Mouse (Mus musculus) erythroblast, adult 5-6 weeks (primary cell): Measurements from ENCODE around the gene Hist2h4. TPM values are rescaled to one million over a fixed set of nuclear protein-coding genes. Genes with fewer than 3 reads are reported as not detected.

Experiments used
- ATAC-seq: replicated peaks from 2 replicates; pipeline ENCODE4 v1.8.0; 2016; ENCODE audit warnings: moderate number of reproducible peaks, mild to moderate bottlenecking, moderate TSS enrichment, inconsistent platforms; ENCODE audit not compliant: poor library complexity, low FRiP score, severe bottlenecking
- total RNA-seq, 2 experiments: library from RNA; stranded (forward) in 1 of 2; stranded (reverse) in 1 of 2; fragments of 150-400 nt in 1 of 2; fragments of 200-764, 138-1000 nt in 1 of 2; gene quantifications; 2 replicates each; pipeline versions ENCODE4 v1.2.3 to v1.2.4; 2015 to 2017; ENCODE audit warnings: low replicate concordance in 2 of 2

Gene Hist2h4
- total RNA-seq, 2 experiments from 2014 or later: 67.0 to 114 TPM

DNA sequence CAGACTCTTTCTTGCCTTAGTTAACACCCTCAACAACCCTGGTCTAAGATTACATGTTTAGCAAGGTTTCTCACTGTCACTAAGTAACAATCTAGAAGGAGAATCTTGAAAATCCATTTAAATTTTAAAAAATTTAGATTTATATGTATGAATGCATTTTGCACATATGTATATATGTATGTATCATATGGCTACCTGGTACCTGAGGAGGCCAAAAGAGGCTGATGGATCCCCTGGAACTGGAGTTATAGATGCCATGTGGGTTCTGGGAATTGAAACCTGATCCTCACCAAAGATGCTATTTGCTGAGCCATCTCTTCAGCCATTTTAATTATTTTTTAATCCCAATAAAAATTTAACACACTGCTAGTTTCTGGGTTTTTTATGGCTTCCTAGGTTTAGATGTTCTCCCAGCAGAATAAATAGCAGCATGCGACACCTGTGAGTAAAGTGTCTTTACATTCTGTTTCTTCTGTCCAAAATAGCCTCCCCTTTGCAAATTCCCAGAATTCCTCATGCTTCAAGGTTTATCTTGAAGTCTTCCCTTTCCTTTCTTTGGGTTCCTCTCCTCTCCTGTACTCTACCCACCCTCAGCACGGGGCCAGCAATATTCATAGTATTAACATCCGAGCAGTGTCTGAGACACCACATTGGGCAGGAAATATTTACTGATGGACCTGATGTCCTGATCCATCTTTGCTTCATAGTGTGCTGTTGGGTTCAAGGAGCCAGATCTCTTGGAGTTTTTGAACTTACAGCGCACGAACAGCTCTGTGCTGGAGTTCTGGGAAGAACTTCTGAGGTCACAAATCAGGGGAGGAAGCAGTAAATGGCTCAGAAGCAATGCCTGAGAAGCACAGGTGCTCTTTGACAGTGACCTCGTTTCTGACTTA lies 14.7 kb downstream of the Hist2h4 start:
- no peak for ATAC-seq

DNA sequence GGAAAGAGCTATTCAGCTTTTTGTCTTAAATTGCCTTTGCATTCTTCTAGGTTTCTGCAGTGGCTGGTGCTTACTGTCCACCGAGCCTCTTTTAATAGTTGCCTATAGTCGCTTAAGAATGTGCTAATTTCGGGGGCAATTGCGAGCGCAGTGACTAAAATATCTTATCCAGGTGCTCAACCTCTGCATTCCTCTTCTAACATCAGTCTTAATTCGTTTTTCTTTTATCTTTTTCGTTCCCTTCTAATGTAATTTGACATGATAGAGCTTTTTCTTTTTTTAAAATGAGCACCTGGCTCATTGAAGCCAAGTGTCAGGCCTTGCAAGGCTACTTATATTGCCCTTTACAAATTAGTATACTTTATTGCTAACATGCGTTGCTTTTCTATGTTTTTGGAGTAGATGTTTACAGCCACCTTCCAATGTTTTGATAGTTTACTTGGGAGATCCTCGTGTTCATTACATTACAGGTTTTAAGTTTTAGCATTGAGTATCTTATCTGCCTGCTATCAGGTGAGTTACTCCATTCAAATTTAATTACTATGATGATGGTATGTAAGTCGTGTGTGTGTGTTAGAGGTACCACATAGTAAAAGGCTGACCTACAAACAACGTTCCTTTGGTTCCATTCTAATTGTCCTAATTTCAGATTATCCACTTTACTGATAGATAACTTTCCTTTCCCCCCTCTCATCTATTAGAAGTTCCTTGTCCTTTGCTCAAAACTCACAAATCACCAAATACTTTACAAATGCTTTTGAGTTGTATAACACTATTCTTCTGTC lies 15.6 kb downstream of the Hist2h4 start:
- ATAC-seq: no peak

DNA sequence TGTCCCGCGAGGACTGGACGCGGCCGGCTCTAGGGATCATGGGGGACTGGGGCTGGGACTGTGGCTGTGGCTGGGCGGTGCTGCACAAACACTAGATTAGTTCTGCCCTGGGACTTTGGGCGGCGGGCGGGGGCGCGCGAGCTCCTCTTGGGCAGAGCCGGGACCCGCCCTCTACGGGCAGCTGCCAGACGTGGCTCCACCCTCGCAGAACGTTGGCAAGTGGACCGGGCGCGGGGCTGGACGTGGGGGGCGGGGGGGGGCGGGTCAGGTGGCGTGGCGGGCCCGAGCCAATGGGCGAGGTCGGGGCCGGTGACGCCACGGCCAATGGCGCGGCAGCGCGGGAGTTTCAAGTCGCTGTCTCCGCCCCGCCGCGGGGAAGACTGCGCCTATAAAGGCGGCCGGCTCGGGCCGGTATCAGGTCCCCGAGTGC lies 16.7 kb downstream of the Hist2h4 start, which contains the start of gene Hist2h3c1:
Gene Hist2h3c1 (plus strand): TSS at position 259 of the 430 bp plus-strand sequence.
- peak; percentile 70 for ATAC-seq

DNA sequence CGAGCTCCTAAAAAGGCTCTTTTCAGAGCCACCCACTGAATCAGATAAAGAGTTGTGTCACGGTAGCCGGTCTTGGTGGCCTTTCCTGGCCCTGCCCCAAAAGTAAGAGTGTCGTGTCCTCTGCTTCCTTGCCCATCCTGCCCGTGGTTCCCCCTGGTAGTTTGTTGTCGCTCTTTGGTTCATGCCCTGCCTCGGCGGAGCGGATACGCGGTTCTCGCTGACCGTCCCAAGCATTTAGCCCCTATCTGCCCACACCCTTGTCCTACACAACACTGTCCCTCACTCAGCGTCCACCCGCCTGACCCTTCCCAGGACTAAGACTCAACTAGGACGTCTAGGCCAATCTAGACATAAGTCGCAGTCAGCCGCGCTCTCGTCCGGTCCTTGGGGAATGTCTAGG lies 17.1 kb downstream of the Hist2h4 start:
- peak; percentile 59 for ATAC-seq

DNA sequence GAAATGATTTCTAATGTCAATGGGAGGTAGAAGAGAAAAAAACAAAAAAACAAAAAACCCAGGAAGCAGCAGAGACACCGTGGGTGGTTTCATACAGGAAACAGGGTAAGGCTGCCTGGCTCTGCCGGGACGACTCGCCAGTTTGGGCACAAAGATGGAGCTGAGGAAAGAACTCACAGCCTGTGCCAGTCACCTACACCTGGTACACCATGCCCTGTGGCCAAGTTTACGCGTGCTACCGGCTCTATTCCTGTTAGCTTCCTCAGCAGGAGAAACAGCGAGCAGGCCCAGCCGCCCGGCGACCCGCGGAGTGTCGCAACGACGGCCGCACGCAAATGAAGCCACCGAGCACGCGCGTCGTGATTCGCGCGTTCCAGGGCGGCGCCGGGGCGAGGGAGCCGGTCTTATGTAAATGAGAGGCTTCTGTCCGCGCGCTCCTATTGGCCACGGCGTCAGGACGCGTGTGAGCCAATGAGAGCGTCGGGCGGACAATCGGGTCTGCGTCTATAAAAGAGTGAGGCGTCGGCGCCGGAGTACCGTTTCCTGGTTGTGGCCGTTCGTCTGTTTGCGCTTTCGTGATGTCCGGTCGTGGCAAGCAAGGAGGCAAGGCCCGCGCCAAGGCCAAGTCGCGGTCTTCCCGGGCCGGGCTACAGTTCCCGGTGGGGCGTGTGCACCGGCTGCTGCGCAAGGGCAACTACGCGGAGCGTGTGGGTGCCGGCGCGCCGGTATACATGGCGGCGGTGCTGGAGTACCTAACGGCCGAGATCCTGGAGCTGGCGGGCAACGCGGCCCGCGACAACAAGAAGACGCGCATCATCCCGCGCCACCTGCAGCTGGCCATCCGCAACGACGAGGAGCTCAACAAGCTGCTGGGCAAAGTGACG lies 17.9 kb downstream of the Hist2h4 start, which contains the start of gene Hist2h2aa1:
Gene Hist2h2aa1 (plus strand): TSS at position 495 of the 884 bp plus-strand sequence.
- peak; percentile 65 for ATAC-seq

DNA sequence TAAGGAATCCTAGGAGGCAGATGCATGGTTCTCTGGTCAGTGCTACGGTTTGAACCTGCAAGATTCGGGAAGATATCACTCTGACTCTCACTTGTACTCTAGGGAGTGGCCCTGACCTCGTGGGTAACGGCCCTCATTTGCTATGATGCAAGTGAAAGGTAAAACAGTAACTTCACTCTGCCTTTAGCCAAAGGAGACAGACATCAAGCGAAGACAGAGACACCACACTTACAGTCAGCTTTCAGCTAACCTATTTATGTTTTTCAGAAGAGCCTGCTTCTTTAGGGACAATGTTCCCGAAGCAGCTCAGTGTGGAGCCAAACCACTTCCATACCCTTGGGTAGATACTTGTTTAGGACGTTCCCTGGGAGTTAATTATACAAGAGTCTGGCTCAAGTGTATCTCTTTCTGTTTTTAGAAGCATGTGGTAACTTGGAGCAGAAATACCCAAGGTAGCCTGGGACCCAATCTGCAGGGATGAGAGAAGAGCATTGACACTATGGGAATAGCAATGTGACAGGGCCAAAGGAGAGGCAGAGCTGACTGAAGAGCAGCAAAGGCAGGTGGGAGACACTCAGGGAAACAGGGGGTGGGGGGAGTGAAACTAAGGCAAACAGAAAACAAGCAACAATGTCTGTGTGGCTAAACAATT lies 19.1 kb downstream of the Hist2h4 start:
- ATAC-seq: no peak

DNA sequence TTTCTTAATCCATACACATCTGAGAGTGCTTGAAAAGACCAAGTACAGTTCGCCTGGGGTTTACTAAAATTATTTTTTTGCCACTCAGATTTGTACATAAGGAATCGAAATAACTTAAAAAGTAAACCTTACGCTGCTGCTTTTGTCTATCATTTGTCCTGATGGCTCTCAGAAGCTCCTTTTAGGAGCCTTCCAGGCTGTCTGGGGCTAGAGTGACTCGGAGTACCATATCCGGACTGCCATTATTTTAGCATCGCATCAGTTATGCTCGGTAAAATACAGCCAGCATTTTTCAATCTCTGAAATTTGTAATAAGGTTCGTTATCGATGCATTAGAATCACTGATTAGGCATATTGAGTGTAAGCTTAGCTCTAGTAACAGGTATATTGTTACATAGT lies 22.3 kb downstream of the Hist2h4 start:
- ATAC-seq: no peak

DNA sequence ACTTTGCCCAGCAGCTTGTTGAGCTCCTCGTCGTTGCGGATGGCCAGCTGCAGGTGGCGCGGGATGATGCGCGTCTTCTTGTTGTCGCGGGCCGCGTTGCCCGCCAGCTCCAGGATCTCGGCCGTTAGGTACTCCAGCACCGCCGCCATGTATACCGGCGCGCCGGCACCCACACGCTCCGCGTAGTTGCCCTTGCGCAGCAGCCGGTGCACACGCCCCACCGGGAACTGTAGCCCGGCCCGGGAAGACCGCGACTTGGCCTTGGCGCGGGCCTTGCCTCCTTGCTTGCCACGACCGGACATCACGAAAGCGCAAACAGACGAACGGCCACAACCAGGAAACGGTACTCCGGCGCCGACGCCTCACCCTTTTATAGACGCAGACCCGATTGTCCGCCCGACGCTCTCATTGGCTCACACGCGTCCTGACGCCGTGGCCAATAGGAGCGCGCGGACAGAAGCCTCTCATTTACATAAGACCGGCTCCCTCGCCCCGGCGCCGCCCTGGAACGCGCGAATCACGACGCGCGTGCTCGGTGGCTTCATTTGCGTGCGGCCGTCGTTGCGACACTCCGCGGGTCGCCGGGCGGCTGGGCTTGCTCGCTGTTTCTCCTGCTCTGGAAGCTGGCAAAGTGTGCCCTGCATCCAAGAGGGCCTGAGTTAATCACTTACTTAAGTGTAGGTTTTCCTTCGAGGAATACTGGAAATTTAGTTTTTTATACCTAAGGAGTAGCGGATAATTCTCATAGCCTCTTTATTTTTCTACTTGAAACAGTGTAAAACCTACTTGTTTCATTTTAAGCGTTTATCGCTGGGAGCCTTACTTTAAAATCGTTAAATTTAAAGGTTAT lies 22.9 kb downstream of the Hist2h4 start, which contains the start of gene Hist2h2aa2:
Gene Hist2h2aa2 (minus strand): TSS at position 328 of the 850 bp plus-strand sequence.
- peak; percentile 61 for ATAC-seq

DNA sequence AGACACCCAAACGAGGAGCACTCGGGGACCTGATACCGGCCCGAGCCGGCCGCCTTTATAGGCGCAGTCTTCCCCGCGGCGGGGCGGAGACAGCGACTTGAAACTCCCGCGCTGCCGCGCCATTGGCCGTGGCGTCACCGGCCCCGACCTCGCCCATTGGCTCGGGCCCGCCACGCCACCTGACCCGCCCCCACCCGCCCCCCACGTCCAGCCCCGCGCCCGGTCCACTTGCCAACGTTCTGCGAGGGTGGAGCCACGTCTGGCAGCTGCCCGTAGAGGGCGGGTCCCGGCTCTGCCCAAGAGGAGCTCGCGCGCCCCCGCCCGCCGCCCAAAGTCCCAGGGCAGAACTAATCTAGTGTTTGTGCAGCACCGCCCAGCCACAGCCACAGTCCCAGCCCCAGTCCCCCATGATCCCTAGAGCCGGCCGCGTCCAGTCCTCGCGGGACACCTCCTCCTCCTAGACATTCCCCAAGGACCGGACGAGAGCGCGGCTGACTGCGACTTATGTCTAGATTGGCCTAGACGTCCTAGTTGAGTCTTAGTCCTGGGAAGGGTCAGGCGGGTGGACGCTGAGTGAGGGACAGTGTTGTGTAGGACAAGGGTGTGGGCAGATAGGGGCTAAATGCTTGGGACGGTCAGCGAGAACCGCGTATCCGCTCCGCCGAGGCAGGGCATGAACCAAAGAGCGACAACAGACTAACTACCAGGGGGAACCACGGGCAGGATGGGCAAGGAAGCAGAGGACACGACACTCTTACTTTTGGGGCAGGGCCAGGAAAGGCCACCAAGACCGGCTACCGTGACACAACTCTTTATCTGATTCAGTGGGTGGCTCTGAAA lies 23.9 kb downstream of the Hist2h4 start, which contains the start of gene Hist2h3c2:
Gene Hist2h3c2 (minus strand): TSS at position 174 of the 840 bp plus-strand sequence.
- ATAC-seq: peak; percentile 68

DNA sequence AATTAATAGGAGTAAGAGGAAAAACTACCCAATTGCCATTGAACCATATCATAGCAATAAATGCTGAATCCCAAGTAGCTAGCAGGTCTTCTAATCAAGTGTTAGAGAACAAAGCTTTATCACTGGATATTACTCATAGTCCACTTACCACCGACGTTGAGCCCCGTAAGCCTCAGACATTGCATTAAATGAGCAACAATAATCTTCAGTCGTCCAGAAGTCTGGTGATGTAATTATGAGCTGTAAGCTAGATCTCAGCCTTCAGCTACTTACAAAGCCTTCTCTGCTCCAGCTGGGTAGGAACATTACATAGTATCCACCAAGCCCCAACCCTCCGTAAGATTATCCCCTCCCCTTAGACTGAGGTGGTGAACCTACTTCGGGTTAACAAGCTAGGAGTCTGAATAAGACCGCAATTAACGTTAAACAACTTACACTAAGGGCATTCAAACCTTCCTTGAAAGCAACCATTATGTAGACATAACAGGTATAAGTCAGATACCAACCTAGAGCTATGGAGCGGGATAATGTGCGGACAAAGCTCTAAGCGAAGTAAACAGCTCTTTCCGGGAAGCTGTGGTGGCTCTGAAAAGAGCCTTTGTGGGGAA lies 25.1 kb downstream of the Hist2h4 start:
- ATAC-seq: peak; percentile 16

DNA sequence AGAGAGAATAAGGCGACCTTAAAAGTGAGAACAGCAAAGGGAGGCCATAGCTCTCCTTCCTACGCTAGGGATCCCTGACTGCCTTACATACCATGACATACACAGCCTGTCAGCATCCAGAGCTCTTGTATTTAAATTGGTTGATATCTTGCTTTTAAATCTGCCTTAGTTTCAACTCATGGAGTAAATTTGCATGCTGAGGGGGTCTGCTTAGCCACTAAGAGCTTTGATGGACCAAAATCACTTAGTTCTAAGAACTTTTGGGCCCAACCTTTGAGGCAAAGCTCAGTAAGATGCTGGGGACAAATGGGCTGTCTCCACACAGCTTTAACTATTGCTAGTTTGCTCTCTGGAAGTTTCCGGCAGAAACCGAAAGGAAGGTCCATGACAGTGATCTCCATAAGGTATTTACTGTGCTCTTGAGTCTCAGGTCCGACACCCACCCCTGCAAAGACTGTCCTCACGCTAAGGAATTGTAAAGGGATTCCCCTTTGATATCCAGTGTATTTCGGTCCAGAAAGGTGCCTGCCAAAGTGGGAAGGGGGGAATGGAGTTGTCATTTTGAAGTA lies 25.7 kb downstream of the Hist2h4 start:
- ATAC-seq: no peak

DNA sequence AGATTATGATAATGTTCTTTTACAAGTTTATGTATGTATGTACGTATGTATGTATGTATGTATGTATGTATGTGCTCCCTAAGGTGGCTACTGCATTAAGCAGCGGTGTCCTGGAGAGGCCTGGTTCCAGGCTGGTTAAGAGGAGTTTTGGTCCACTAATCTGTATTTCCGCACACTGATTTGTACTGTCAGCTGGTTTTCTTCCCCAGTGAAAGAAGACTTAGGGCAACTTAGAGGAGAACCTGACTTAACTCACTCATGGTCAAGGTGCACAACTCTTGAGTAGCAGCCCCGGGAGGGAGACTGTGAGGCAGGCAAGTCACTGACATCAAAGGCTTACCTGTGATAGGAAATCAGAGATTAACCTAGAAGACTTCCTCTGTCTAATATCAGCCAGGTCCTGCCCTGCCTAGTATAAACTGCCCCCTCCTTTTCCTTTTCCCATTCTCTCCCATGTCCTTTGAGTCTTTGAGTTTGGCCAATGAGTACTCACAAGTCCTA lies 26.2 kb downstream of the Hist2h4 start:
- ATAC-seq: no peak

DNA sequence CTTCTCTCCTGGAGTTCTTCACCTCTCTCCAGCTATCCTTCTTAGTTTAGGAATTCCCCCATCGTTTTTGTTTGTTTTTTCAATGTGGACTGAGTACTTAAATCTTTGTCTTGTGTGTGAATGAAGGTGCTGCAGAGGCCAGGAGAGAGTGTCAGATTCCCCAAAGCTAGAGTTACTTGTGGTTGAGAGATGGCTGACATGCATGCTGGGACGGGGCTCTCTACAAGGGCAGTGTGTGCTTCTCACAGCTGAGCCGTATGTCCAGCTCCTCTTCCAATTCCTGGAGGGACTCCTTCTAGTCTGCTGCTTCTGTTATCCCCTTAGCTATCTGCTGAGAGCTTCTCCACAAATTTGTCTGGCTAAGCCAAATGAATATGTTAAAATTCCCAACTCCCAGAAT lies 27.3 kb downstream of the Hist2h4 start:
- ATAC-seq: no peak

DNA sequence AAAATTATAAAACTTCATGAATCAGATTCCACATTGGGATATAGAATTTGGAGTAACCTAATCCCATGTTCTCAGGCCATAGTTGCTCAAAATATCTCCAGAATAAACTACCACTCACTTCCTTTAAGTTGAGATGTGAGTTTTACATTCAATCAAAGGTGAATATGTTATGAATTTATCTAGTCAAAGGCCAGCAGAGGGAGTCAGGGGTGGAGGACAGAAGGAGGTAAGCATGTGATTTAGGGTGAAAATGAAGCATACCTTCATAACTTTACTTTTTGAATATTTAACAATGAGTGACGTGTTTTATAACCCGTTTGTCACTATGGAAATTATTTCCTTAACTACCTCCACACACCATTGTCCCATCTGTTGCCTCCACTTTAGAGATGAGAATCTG lies 28.2 kb downstream of the Hist2h4 start:
- no peak for ATAC-seq

DNA sequence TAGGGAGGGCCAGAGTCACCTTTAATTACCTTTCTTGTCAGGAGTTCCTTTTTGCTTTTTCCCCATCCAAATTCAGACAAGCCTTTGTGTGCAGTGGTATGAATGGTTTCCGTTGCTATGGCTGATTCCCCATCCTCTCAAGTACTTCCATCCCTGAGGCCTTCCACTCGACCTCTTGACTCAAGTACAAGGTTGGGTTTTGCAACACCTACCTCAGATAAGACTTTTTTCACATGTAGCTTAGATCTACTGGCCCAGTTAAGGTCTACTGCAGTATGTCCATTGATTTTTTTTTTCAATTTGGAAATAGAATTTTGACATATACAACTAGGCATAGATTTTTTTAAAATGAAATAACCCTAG lies 31.4 kb downstream of the Hist2h4 start:
- no peak for ATAC-seq
